Mouse (Mus musculus): Measurements from ENCODE around the gene Sh3pxd2b.

DNA sequence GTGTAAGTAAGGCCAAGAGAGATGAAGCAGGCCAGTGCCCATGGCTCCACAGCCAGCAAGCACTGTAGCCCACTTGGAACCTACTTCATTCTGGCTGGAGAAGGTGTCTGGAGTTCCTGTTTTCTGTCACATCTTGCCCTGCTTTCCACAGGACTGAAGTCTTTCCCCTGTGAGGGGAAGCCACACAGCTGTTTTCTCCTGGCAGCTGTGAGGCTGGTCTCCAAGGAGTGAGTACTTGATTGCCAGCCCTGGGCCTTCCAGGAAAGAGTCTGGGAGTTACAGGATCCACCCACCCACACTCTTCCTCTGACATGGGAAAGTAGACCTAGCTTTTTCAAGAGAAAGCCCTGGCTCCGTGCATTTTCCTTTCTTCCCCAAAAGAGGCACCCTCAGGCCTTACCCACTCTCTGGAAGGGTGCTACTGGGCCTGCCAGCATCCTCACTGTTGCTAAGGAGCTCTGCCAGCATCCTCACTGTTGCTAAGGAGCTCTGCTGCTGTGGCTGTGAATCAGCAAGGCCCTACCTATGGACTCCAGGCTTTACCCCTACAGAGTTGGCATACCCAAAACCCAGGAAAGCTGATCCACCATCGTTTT lies 44.7 kb upstream of the Sh3pxd2b start:
- TF ChIP-seq POLR2A (IDR thresholded peaks at IDR 0.05; ENCODE audit: low read depth, low read length) (no peak), ETS1 (conservative IDR thresholded peaks at IDR 0.05; ENCODE audit: low read depth, low read length) (no peak), USF1 (IDR thresholded peaks at IDR 0.05; ENCODE audit: low read depth, low read length) (no peak), JUN (IDR thresholded peaks at IDR 0.05; ENCODE audit: insufficient read depth, low read depth, low read length) (no peak), E2F4 (IDR thresholded peaks at IDR 0.05; ENCODE audit: insufficient replicate concordance, low read depth, low read length) (no peak), ZNF384 (IDR thresholded peaks at IDR 0.05; ENCODE audit: low read depth, low read length) (no peak), EP300 (IDR thresholded peaks at IDR 0.05; ENCODE audit: low read length) (no peak), IRF4 (IDR thresholded peaks at IDR 0.05; ENCODE audit: low read depth, low read length) (no peak), CTCF (conservative IDR thresholded peaks at IDR 0.05 in 1 of 2, IDR thresholded peaks at IDR 0.05 in 1 of 2; ENCODE audit: low read depth in 2 of 2, low read length in 2 of 2) (no peak), ZMIZ1 (IDR thresholded peaks at IDR 0.05; ENCODE audit: low read depth, low read length) (no peak), CHD1 (IDR thresholded peaks at IDR 0.05; ENCODE audit: low read depth, low read length) (no peak), MEF2A (IDR thresholded peaks at IDR 0.05; ENCODE audit: borderline replicate concordance, low read depth, low read length) (no peak), USF2 (conservative IDR thresholded peaks at IDR 0.05; ENCODE audit: low read depth, low read length) (no peak), RCOR1 (conservative IDR thresholded peaks at IDR 0.05; ENCODE audit: low read depth, low read length) (no peak)
